Mouse (Mus musculus) lung, postnatal 0 days (tissue): ENCODE results near the gene Ifit1bl1. TPM values are rescaled to one million over a fixed set of nuclear protein-coding genes. Genes with fewer than 3 reads are reported as not detected.
"Not testable (repeated sequence)": the region's sequence is repeated elsewhere in the genome, so short reads cannot be mapped to it uniquely, and the experiment has no call there.

Source experiments
- ATAC-seq: fragments of 200-750 bp; cut with Nextera tagmentation; 2 replicates; pipeline ENCODE4 v1.8.0; 2017; ENCODE audit warnings: moderate library complexity
- DNase-seq: peaks from one replicate; pipeline ENCODE4 v3.0.0-alpha.2; 2016; ENCODE audit warnings: low spot score
- H3K27ac ChIP-seq: fragments of 300-500 bp; sonication (generic); 2 replicates; pipeline ENCODE4 v1.5.1; 2014; ENCODE audit warnings: antibody characterized with exemption, mild to moderate bottlenecking, low read length, mixed read lengths
- H3K27me3 ChIP-seq: fragments of 300-500 bp; sonication (generic); replicated peaks from 2 replicates; pipeline ENCODE4 v1.6.1; 2014; ENCODE audit warnings: low read length, mixed read lengths; ENCODE audit not compliant: insufficient read depth
- H3K36me3 ChIP-seq: fragments of 300-500 bp; sonication (generic); 2 replicates; pipeline ENCODE4 v1.6.1; 2014; ENCODE audit warnings: low read length, mixed read lengths; ENCODE audit not compliant: insufficient read depth
- H3K4me1 ChIP-seq: fragments of 300-500 bp; sonication (generic); 2 replicates; pipeline ENCODE4 v1.6.1; 2014; ENCODE audit warnings: antibody characterized with exemption, low read depth, low read length, mixed read lengths; ENCODE audit not compliant: insufficient read depth
- H3K4me2 ChIP-seq: fragments of 300-500 bp; sonication (generic); replicated peaks from 2 replicates; pipeline ENCODE4 v1.6.1; 2014; ENCODE audit warnings: low read depth, mild to moderate bottlenecking, low read length, moderate library complexity, mixed read lengths
- H3K4me3 ChIP-seq: fragments of 300-500 bp; sonication (generic); 2 replicates; pipeline ENCODE4 v1.5.1; 2014; ENCODE audit warnings: low read depth, low read length
- H3K9ac ChIP-seq: fragments of 300-500 bp; sonication (generic); replicated peaks from 2 replicates; pipeline ENCODE4 v1.6.1; 2014; ENCODE audit warnings: low read depth, mild to moderate bottlenecking
- H3K9me3 ChIP-seq: fragments of 300-500 bp; sonication (generic); 2 replicates; pipeline ENCODE4 v1.6.1; 2016; ENCODE audit warnings: low read length, mixed read lengths
- CTCF ChIP-seq: IDR thresholded peaks from 2 replicates; pipeline ENCODE4 v1.5.1; 2016; ENCODE audit warnings: antibody characterized with exemption, mild to moderate bottlenecking
- EP300 ChIP-seq: IDR thresholded peaks from 2 replicates; pipeline ENCODE4 v1.6.1; 2016; ENCODE audit warnings: antibody characterized with exemption, mild to moderate bottlenecking, control low read depth
- WGBS: fragments of 180-500 bp; shearing (Covaris S2); extraction: QIAGEN DNeasy Blood & Tissue Kit; methylation state at CpG from one replicate; pipeline ENCODE4 v1.1.7; 2014; 5-methylcytosine and 5-hydroxymethylcytosine counted together
- polyA plus RNA-seq: library from polyadenylated mRNA; unstranded; fragments of >200 nt; fragmentation: Nextera tagmentation; extraction: Ambion mirVana; gene quantifications from 2 replicates; pipeline ENCODE4 v1.2.1, GENCODE M21; 2015

Ifit1bl1 gene
- 0.90 and 1.1 TPM in 2 replicates for polyA plus RNA-seq

DNA sequence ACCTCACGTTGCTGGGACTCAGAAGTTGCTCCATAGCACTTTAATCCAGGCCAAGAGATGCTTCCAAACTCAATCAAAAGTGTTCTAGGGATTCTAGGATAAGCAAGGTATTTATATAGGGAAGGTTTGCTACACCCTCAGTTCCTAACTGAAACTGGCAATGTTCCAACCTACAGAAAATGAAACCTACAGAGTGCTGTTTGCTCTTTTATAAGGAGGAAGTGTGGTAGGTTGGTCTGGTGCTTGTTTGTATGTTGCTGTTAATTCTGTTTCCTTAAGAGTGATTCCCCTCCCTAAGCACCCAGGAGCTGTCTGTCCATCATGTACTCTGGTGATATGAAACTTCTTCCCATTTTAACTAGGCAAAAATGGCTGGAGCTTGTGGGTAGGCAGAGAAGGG lies at the start of gene Ifit1bl1:
Gene Ifit1bl1, minus strand, starts transcription at position 69 of the 400 bp plus-strand sequence.
- H3K9me3 ChIP-seq, H3K9ac ChIP-seq, H3K4me3 ChIP-seq, H3K4me1 ChIP-seq, H3K4me2 ChIP-seq, H3K27me3 ChIP-seq, H3K36me3 ChIP-seq, H3K27ac ChIP-seq: not testable (repeated sequence)
- DNase-seq (peak; percentile 62), ATAC-seq (0 out of 2 replicates have a peak, but pooled peaks have one; percentile 6)
- WGBS = 18% methylated on average over 1 of the region's 1 CpGs

DNA sequence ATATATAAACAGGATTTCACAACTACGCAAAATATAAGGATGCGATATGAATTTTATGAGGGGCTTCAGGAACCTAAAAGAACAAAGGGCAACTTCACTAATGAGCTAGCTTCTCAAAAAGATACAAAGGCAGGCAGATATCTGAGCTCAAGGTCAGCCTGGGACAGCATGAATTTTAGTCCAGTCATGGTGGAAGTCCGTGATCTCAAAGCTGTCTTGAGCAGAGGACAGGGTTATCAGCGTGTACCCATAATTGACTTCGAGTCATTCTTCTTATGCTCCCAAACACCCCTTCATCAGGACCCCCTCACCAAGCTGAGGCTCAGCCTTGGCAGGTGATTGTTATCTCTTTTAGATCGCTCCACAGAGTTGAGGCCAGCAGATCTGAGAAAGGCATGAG lies 49.2 kb upstream of the Ifit1bl1 start:
- no peak overlapping the region for H3K9ac ChIP-seq
- no peak overlapping the region for H3K4me2 ChIP-seq
- no peaks in the 10 kb centered on the region for H3K36me3 ChIP-seq
- ATAC-seq (no peak), DNase-seq (no peak)
- 77% methylated on average over 6 of the region's 6 CpGs for WGBS
- H3K4me3 ChIP-seq = no peak overlapping the region
- H3K27ac ChIP-seq = no peak overlapping the region
- no peaks in the 10 kb centered on the region for H3K27me3 ChIP-seq
- no peaks in the 10 kb centered on the region for H3K9me3 ChIP-seq
- no peaks in the 10 kb centered on the region for H3K4me1 ChIP-seq
- TF ChIP-seq CTCF = no peak
- no peak for TF ChIP-seq EP300

DNA sequence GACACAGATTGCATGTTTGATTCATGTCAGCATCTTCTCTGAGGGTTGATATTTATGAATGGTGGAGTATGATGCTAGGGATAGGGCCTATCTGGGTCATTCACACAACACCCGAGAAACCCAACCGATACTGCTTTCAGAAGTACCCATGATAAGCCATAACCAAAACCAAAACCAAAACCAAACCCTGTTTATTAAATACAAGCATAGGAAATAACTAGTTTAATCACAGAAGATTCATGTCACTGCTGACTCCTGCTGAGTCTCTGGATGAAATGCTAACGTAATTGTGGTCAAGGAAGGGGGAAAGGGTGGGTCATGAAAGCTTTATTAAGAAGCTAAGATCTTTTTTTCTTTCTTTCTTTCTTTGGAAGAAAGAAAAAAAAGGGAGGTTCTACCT lies 48.5 kb upstream of the Ifit1bl1 start:
- H3K4me3 ChIP-seq = no peak overlapping the region
- no peak overlapping the region for H3K9ac ChIP-seq
- H3K36me3 ChIP-seq = no peaks in the 10 kb centered on the region
- H3K4me2 ChIP-seq = no peak overlapping the region
- H3K27ac ChIP-seq = no peak overlapping the region
- DNase-seq = no peak
- no peak for ATAC-seq
- WGBS = 90% methylated on average over 3 of the region's 3 CpGs
- TF ChIP-seq CTCF (no peak), EP300 (no peak)
- H3K27me3 ChIP-seq = no peaks in the 10 kb centered on the region
- no peaks in the 10 kb centered on the region for H3K4me1 ChIP-seq
- H3K9me3 ChIP-seq = no peaks in the 10 kb centered on the region

DNA sequence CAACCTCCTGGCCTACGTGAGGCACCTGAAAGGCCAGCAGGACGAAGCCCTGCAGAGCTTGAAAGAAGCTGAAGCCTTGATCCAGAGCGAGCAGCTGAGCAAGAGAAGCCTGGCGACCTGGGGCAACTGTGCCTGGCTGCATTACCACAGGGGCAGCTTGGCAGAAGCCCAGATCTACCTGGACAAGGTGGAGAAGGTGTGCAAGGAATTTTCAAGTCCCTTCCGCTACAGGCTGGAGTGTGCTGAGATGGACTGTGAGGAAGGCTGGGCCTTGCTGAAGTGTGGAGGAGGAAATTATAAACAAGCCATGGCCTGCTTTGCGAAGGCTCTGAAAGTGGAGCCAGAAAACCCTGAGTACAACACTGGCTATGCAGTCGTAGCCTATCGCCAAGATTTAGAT lies 45.9 kb upstream of the Ifit1bl1 start:
- H3K27me3 ChIP-seq, DNase-seq, H3K4me2 ChIP-seq, H3K27ac ChIP-seq, H3K4me1 ChIP-seq, H3K9ac ChIP-seq, H3K36me3 ChIP-seq, H3K4me3 ChIP-seq, H3K9me3 ChIP-seq: not testable (repeated sequence)
- ATAC-seq = peak; percentile 67
- WGBS = 60% methylated on average over 8 of the region's 8 CpGs

DNA sequence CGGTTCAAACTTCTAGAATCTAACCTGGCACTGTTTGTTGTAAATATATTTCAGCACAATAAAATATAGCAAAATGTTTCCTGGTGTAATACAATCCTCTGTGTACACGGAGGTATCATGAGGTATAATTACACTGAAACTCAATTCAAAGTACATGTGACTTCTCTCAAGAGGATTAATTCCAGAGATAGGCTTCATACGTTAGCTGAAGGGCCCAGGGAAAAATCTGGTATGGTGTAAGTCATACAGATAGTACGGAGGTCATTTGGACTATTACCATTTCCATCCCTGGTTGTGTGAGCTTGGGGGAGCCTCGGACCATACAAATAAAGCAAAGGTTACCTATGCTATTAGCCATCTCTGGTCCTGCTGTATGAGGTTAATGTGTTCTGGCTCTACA lies 40.9 kb upstream of the Ifit1bl1 start:
- TF ChIP-seq CTCF = no peak
- TF ChIP-seq EP300 = no peak
- no peak for DNase-seq
- no peak for ATAC-seq

DNA sequence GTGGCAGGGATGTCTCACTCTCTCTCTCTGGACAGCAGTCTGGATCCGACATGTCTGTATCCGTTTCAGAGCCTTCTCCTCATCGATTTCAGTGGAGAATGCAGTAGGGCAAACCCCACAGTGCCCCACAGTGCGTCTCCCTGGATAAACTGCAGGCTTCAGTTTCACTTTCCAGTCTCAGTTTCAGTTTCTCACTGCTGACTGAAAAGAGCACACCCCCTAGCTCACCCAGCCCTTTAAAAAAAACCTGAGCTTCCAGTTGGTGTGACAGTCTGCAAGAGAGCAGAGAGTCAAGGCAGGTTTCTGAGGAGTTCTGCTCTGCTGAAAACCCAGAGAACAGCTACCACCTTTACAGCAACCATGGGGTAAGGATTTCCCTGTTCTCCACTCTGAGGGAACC lies 38.9 kb upstream of the Ifit1bl1 start, which contains the start of the genes Ifit1bl2 and Ifit1:
Gene Ifit1bl2, minus strand, starts transcription at position 121 of the 400 bp plus-strand sequence.
Gene Ifit1, plus strand, starts transcription at position 249 of the 400 bp plus-strand sequence.
- Histone ChIP-seq H3K9ac (peak within 1 kb of the TSS; percentile 30), H3K27ac (0 out of 2 replicates have a peak within 1 kb of the TSS, but pooled peaks have one; percentile 5), H3K36me3 (no peaks in the 10 kb centered on the region), H3K4me2 (peak within 1 kb of the TSS; percentile 54), H3K4me1 (no peaks in the 10 kb centered on the region), H3K27me3 (no peaks in the 10 kb centered on the region), H3K9me3 (no peaks in the 10 kb centered on the region), H3K4me3 (peak within 1 kb of the TSS; percentile 19)
- ATAC-seq (peak; percentile 79), DNase-seq (peak; percentile 78)
- WGBS = 25% methylated on average over 4 of the region's 4 CpGs
- no peak for TF ChIP-seq EP300
- no peak for TF ChIP-seq CTCF

More for the DNA sequence above, 40.9 kb upstream of the Ifit1bl1 start:
- Histone ChIP-seq H3K4me1 (no peaks in the 10 kb centered on the region), H3K4me3 (no peak overlapping the region), H3K9ac (no peak overlapping the region), H3K36me3 (no peaks in the 10 kb centered on the region), H3K4me2 (no peak overlapping the region), H3K9me3 (no peaks in the 10 kb centered on the region), H3K27ac (no peak overlapping the region), H3K27me3 (no peaks in the 10 kb centered on the region)
- WGBS = 75% methylated on average over 5 of the region's 5 CpGs

DNA sequence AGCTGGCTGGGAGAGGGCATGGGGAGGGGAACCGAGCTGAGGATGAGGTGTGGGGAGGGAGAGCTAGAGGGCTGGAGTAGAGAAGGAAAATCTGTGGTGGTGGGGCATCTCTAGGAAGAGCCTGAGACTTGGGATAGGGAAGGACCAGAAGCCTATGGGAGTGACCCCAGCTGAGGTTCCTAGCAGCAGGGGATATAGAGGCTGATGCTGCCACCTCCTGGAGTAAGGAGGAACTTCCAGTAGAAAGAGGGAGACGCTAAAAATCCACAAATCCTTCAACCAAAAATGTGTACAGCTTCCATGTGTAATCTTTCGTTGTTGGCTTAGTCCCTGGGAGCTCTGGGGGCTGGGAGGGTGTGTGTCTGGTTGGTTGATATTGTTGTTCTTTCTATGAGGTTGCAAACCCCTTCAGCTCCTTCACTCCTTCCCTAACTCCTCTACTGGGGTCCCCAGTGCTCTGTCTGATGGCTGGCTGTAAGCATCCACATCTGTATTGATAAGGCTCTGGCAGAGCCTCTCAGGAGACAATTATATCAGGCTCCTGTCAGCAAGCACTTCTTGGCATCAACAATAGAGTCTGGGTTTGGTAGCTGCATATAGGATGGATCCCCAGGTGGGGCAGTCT lies 35.3 kb upstream of the Ifit1bl1 start:
- WGBS = 6% methylated on average over 3 of the region's 3 CpGs
- Histone ChIP-seq H3K36me3 (no peaks in the 10 kb centered on the region), H3K27me3 (no peaks in the 10 kb centered on the region), H3K4me2 (no peak overlapping the region), H3K27ac (no peak overlapping the region), H3K9me3 (no peaks in the 10 kb centered on the region), H3K4me1 (no peaks in the 10 kb centered on the region), H3K9ac (no peak overlapping the region), H3K4me3 (no peak overlapping the region)
- DNase-seq (peak; percentile 79), ATAC-seq (peak; percentile 68)
- TF ChIP-seq CTCF = peak; percentile 89
- no peak for TF ChIP-seq EP300
